In the genomic region with DNA sequence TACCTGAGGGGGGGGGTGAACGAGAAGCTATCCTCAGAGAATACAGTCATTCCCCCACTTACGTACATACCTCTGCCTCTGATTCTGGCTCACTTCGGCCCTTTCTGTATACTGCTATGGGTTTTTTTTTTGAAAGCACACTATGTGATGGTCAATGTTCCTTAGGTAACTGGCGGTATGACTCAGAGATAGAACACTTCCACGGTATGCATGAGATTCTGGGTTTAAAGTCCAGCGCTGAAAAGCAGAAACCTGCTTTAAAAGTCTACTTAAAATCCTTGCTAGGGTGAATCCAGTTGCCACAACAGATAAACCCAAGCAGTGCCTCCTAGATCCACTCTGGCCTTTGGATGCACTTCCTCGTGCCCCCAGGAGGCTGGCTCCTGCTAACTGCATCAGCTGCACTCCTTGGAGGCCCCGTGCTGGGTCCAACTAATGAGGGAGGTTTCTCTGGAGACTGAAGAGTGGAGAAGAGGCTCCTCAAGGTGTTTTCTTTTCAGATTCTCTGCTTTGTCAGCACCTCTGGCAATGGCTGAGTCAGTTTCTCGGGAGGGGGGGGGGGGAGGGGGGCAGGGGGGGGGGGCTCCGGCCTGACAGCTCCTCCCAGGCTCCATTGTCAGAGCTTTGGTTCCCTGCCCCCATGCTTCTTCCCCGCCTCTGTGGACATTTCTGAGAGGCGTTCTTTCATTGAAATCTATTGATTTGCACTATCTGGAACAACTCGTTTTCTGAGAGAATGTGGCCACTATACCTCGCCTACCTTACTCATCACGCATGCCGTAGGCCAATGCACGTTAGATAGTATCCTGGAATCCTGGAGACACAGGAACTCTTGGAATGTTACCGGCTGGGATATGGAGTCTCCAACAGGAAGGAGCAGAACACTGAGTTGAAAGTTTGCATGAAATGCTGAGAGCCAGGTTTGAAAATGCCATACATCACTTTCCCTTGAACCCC, we compare ENCODE assay signal across 11 mouse cellular contexts. TPM values are rescaled to one million over a fixed set of nuclear protein-coding genes. Genes with fewer than 3 reads are reported as not detected.
A peak's percentile ranks its signal among the peaks of the same experiment; 100 is the strongest.
DNase-seq lines count a peak whose midpoint lies in the region; ATAC-seq and TF ChIP-seq lines count a peak whose summit lies in the region.
"Had no signal": no experiment of that assay in that cellular context is flagged by ENCODE, and none has a peak within 500 bp of the region (broad histone marks: within the 10 kb centered on the region; RNA-seq: fewer than 3 reads in every experiment).

No protein-coding gene starts in this region.

- H3K27ac ChIP-seq in forebrain, embryonic 11.5 days (ENCODE audit: low read depth, low read length): no peak overlapping the region
- H3K27ac ChIP-seq in forebrain, embryonic 14.5 days (ENCODE audit: low read depth, low read length): no peak overlapping the region
- H3K27ac ChIP-seq in lung, embryonic 14.5 days (ENCODE audit: low read depth): no peak overlapping the region
- no peak overlapping the region for H3K27ac ChIP-seq in hindbrain, postnatal 0 days
- H3K27ac ChIP-seq: forebrain, embryonic 13.5 days; macrophage had no signal

- no peaks in the 10 kb centered on the region for H3K27me3 ChIP-seq in forebrain, embryonic 11.5 days (ENCODE audit: control insufficient read depth, insufficient read depth, low read length)
- no peaks in the 10 kb centered on the region for H3K27me3 ChIP-seq in forebrain, embryonic 14.5 days (replicated peaks; ENCODE audit: control insufficient read depth, insufficient read depth, low read length)
- no peaks in the 10 kb centered on the region for H3K27me3 ChIP-seq in lung, embryonic 14.5 days (ENCODE audit: insufficient read depth, low read length)
- H3K27me3 ChIP-seq in hindbrain, postnatal 0 days (ENCODE audit: insufficient read depth, low read length): no peaks in the 10 kb centered on the region
- H3K27me3 ChIP-seq: forebrain, embryonic 13.5 days had no signal

- no peak overlapping the region for H3K4me3 ChIP-seq in forebrain, embryonic 11.5 days (ENCODE audit: low read depth, low read length)
- H3K4me3 ChIP-seq in forebrain, embryonic 14.5 days (ENCODE audit: low read depth, low read length): no peak overlapping the region
- no peak overlapping the region for H3K4me3 ChIP-seq in lung, embryonic 14.5 days (ENCODE audit: low read depth, low read length)
- no peak overlapping the region for H3K4me3 ChIP-seq in hindbrain, postnatal 0 days (ENCODE audit: low read length)
- H3K4me3 ChIP-seq: forebrain, embryonic 13.5 days had no signal

- no peak for TF ChIP-seq CTCF in lung, embryonic 14.5 days (IDR thresholded peaks at IDR 0.05; ENCODE audit: low read depth)
- TF ChIP-seq CTCF in hindbrain, postnatal 0 days (IDR thresholded peaks at IDR 0.05; ENCODE audit: low read depth): no peak

- H3K4me1 ChIP-seq in forebrain, embryonic 11.5 days (replicated peaks; ENCODE audit: control insufficient read depth, insufficient read depth, low read length): peaks cover 4% of the 10 kb centered on the region
- H3K4me1 ChIP-seq in forebrain, embryonic 14.5 days (ENCODE audit: control insufficient read depth, insufficient read depth, low read length): no peaks in the 10 kb centered on the region
- no peaks in the 10 kb centered on the region for H3K4me1 ChIP-seq in lung, embryonic 14.5 days (ENCODE audit: insufficient read depth)
- H3K4me1 ChIP-seq in hindbrain, postnatal 0 days (ENCODE audit: insufficient read depth, low read length): no peaks in the 10 kb centered on the region

- H3K9ac ChIP-seq in forebrain, embryonic 11.5 days (ENCODE audit: low read length): no peak overlapping the region
- H3K9ac ChIP-seq in forebrain, embryonic 14.5 days (ENCODE audit: low read length): no peak overlapping the region
- H3K9ac ChIP-seq in lung, embryonic 14.5 days: no peak overlapping the region
- no peak overlapping the region for H3K9ac ChIP-seq in hindbrain, postnatal 0 days (replicated peaks; ENCODE audit: low read length)
- H3K9ac ChIP-seq: forebrain, embryonic 13.5 days had no signal

- ATAC-seq in forebrain, embryonic 11.5 days (replicated peaks; ENCODE audit: low FRiP score): peak; percentile 61
- ATAC-seq in forebrain, embryonic 14.5 days: no peak
- peak; percentile 29; the same call in 1 of the 2 replicates for ATAC-seq in lung, embryonic 14.5 days (ENCODE audit: insufficient read depth)
- no peak for ATAC-seq in hindbrain, postnatal 0 days
- ATAC-seq: forebrain, embryonic 13.5 days had no signal

- peak overlapping the region; percentile 27; the same call in 1 of the 2 replicates for H3K4me2 ChIP-seq in forebrain, embryonic 11.5 days (ENCODE audit: low read depth, low read length, severe bottlenecking)
- no peak overlapping the region for H3K4me2 ChIP-seq in forebrain, embryonic 14.5 days (ENCODE audit: low read length)
- H3K4me2 ChIP-seq in lung, embryonic 14.5 days: peak overlapping the region; percentile 40; the same call in 1 of the 2 replicates
- H3K4me2 ChIP-seq in hindbrain, postnatal 0 days (ENCODE audit: low read depth, low read length): peak overlapping the region; percentile 28; the same call in 1 of the 2 replicates
- H3K4me2 ChIP-seq: forebrain, embryonic 13.5 days had no signal

- no peaks in the 10 kb centered on the region for H3K9me3 ChIP-seq in forebrain, embryonic 11.5 days (ENCODE audit: control insufficient read depth, low read length)
- H3K9me3 ChIP-seq in forebrain, embryonic 14.5 days (replicated peaks; ENCODE audit: control insufficient read depth, low read length): no peaks in the 10 kb centered on the region
- H3K9me3 ChIP-seq in lung, embryonic 14.5 days (ENCODE audit: low read depth, low read length): no peaks in the 10 kb centered on the region
- H3K9me3 ChIP-seq in hindbrain, postnatal 0 days (ENCODE audit: low read length): no peaks in the 10 kb centered on the region
- H3K9me3 ChIP-seq: forebrain, embryonic 13.5 days had no signal

- peak; percentile 56 for DNase-seq in forebrain, embryonic 11.5 days (ENCODE audit: low spot score)
- DNase-seq in forebrain, embryonic 14.5 days (ENCODE audit: low spot score): no peak
- DNase-seq in lung, embryonic 14.5 days: peak; percentile 6
- DNase-seq in lung, postnatal 25 days (ENCODE audit: low spot score): no peak
- DNase-seq in hindbrain, postnatal 0 days (ENCODE audit: low spot score): no peak
- DNase-seq in retina, postnatal 1 day: peak; percentile 45
- DNase-seq in left cerebral cortex, postnatal 36 days (ENCODE audit: low spot score in 2 of 2): no peak
- DNase-seq in gastrocnemius, postnatal 36 days: no peak
- DNase-seq: right cerebral cortex, postnatal 14 days had no signal

- no peaks in the 10 kb centered on the region for H3K36me3 ChIP-seq in forebrain, embryonic 11.5 days (ENCODE audit: control insufficient read depth, insufficient read depth, low read length)
- H3K36me3 ChIP-seq in forebrain, embryonic 14.5 days (ENCODE audit: control insufficient read depth, insufficient read depth, low read length): no peaks in the 10 kb centered on the region
- H3K36me3 ChIP-seq in lung, embryonic 14.5 days (ENCODE audit: insufficient read depth): no peaks in the 10 kb centered on the region
- H3K36me3 ChIP-seq in hindbrain, postnatal 0 days (ENCODE audit: insufficient read depth, low read length): no peaks in the 10 kb centered on the region

- 29% methylated on average over 16 of the region's 18 CpGs for WGBS in forebrain, embryonic 11.5 days
- 31% methylated on average over 16 of the region's 18 CpGs for WGBS in forebrain, embryonic 14.5 days
- 28% methylated on average over 18 of the region's 18 CpGs for WGBS in lung, embryonic 14.5 days
- WGBS in hindbrain, postnatal 0 days: 29% methylated on average over 17 of the region's 18 CpGs

- intact Hi-C loops in left cerebral cortex, postnatal 36 days (cut with DNase I): no loop called here
- intact Hi-C loops in gastrocnemius, postnatal 36 days (cut with DNase I): no loop called here

RNA-seq across cellular contexts. Expression of gene Mycbp2, which starts 8.1 kb away (rescaled TPM):
- polyA plus RNA-seq in forebrain, embryonic 11.5 days (2014; fragmentation: Nextera tagmentation; extraction: Ambion mirVana): 28.3 and 29.1 TPM in 2 replicates
- polyA plus RNA-seq in forebrain, embryonic 14.5 days (2014; fragmentation: Nextera tagmentation; extraction: Ambion mirVana): 38.0 and 47.1 TPM in 2 replicates
- 22.7 and 24.5 TPM in 2 replicates for polyA plus RNA-seq in lung, embryonic 14.5 days (2014; fragmentation: Nextera tagmentation; extraction: Ambion mirVana)
- total RNA-seq in hindbrain, postnatal 0 days (2014; rRNA removed): 86.1 and 89.3 TPM in 2 replicates
- 54.1 and 57.3 TPM in 2 replicates for polyA plus RNA-seq in hindbrain, postnatal 0 days (2015; fragmentation: Nextera tagmentation; extraction: Ambion mirVana)
- total RNA-seq in left cerebral cortex, postnatal 36 days (2021): 100 to 1,000 TPM; 155 to 166 TPM
- 10 to 100 TPM; 22.5 to 26.0 TPM for total RNA-seq in gastrocnemius, postnatal 36 days (2021)

Comparison
In these comparisons a context has a peak if more than half of its experiments do, and no peak if none do; other contexts are left out.
1. ATAC-seq: peak in forebrain, embryonic 11.5 days (single experiment) and lung, embryonic 14.5 days (single experiment); none in forebrain, embryonic 14.5 days (single experiment) and hindbrain, postnatal 0 days (single experiment).
2. DNase-seq: peak in forebrain, embryonic 11.5 days (single experiment), lung, embryonic 14.5 days (single experiment) and retina, postnatal 1 day (single experiment); none in forebrain, embryonic 14.5 days (single experiment), lung, postnatal 25 days (single experiment), hindbrain, postnatal 0 days (single experiment), left cerebral cortex, postnatal 36 days (0 of 2) and gastrocnemius, postnatal 36 days (0 of 2).